Mouse (Mus musculus): ENCODE measurements at regions not wholly inside any gene's neighbourhood (a gene's known extent, or its start where the extent isn't known, plus 50 kb on each side); places are given as distances from the start of the nearest gene placed in this dataset.
"Not testable (repeated sequence)": the region's sequence is repeated elsewhere in the genome, so short reads cannot be mapped to it uniquely, and the experiment has no call there.

GRCm38 (mm10) chr6:7367166-7367565 is 187.5 kb upstream of the Tac1 start:
- no peaks in the 10 kb centered on the region for H3K9me3 ChIP-seq
- no peaks in the 10 kb centered on the region for H3K4me1 ChIP-seq
- H3K27me3 ChIP-seq: no peaks in the 10 kb centered on the region
- no peaks in the 10 kb centered on the region for H3K36me3 ChIP-seq (replicated peaks)
- no peak overlapping the region for H3K9ac ChIP-seq
- H3K4me2 ChIP-seq: no peak overlapping the region
- H3K4me3 ChIP-seq (replicated peaks): no peak overlapping the region
- H3K27ac ChIP-seq: no peak overlapping the region
- 79% methylated on average over 1 of the region's 1 CpGs for WGBS
- ATAC-seq (ENCODE audit: low FRiP score): no peak

- Histone ChIP-seq H3K27me3 (no peaks in the 10 kb centered on the region), H3K4me2 (no peak overlapping the region), H3K27ac (no peak overlapping the region), H3K36me3 (replicated peaks) (no peaks in the 10 kb centered on the region), H3K9me3 (no peaks in the 10 kb centered on the region), H3K4me3 (replicated peaks) (no peak overlapping the region), H3K9ac (no peak overlapping the region), H3K4me1 (peaks cover 5% of the 10 kb centered on the region; the same call in 1 of the 2 replicates)
- ATAC-seq (ENCODE audit: low FRiP score): peak; percentile 67; the same call in 1 of the 2 replicates
- WGBS: 33% methylated on average over 4 of the region's 4 CpGs
These were observed 180.1 kb upstream of the Tac1 start for GRCm38 (mm10) chr6:7374629-7375028.

- peaks cover 5% of the 10 kb centered on the region; the same call in 1 of the 2 replicates for H3K4me1 ChIP-seq
- H3K4me2 ChIP-seq: no peak overlapping the region
- WGBS: 94% methylated on average over 2 of the region's 2 CpGs
- ATAC-seq (ENCODE audit: low FRiP score): no peak
- no peaks in the 10 kb centered on the region for H3K27me3 ChIP-seq
- H3K9me3 ChIP-seq: no peaks in the 10 kb centered on the region
- H3K36me3 ChIP-seq (replicated peaks): no peaks in the 10 kb centered on the region
- H3K4me3 ChIP-seq (replicated peaks): no peak overlapping the region
- H3K9ac ChIP-seq: no peak overlapping the region
- H3K27ac ChIP-seq: no peak overlapping the region
These were observed 178.8 kb upstream of the Tac1 start for GRCm38 (mm10) chr6:7375851-7376250.

GRCm38 (mm10) chr6:7378651-7379050 is 176.0 kb upstream of the Tac1 start:
- peak; percentile 82; the same call in 1 of the 2 replicates for ATAC-seq (ENCODE audit: low FRiP score)
- 52% methylated on average over 5 of the region's 5 CpGs for WGBS
- no peak overlapping the region for H3K4me3 ChIP-seq (replicated peaks)

GRCm38 (mm10) chr6:7424731-7425130 is 129.9 kb upstream of the Tac1 start:
- no peak for ATAC-seq (ENCODE audit: low FRiP score)
- no peaks in the 10 kb centered on the region for H3K36me3 ChIP-seq (replicated peaks)
- H3K9me3 ChIP-seq: no peaks in the 10 kb centered on the region
- no peak overlapping the region for H3K27ac ChIP-seq
- WGBS: 48% methylated on average over 2 of the region's 2 CpGs
- no peaks in the 10 kb centered on the region for H3K4me1 ChIP-seq
- H3K9ac ChIP-seq: no peak overlapping the region
- no peak overlapping the region for H3K4me2 ChIP-seq
- H3K27me3 ChIP-seq: no peaks in the 10 kb centered on the region
- no peak overlapping the region for H3K4me3 ChIP-seq (replicated peaks)

More at GRCm38 (mm10) chr6:7378651-7379050, 176.0 kb upstream of the Tac1 start:
- no peaks in the 10 kb centered on the region for H3K27me3 ChIP-seq
- H3K4me1 ChIP-seq: peaks cover 5% of the 10 kb centered on the region; the same call in 1 of the 2 replicates
- no peak overlapping the region for H3K27ac ChIP-seq
- no peaks in the 10 kb centered on the region for H3K9me3 ChIP-seq
- H3K9ac ChIP-seq: no peak overlapping the region
- H3K4me2 ChIP-seq: no peak overlapping the region
- no peaks in the 10 kb centered on the region for H3K36me3 ChIP-seq (replicated peaks)

GRCm38 (mm10) chr6:7441725-7442124 is 113.0 kb upstream of the Tac1 start:
- WGBS: 47% methylated on average over 3 of the region's 3 CpGs
- H3K4me3 ChIP-seq (replicated peaks): no peak overlapping the region
- ATAC-seq (ENCODE audit: low FRiP score): no peak
- H3K9me3 ChIP-seq: no peaks in the 10 kb centered on the region
- H3K27ac ChIP-seq: no peak overlapping the region
- H3K36me3 ChIP-seq (replicated peaks): no peaks in the 10 kb centered on the region
- H3K9ac ChIP-seq: no peak overlapping the region
- no peaks in the 10 kb centered on the region for H3K27me3 ChIP-seq
- no peak overlapping the region for H3K4me2 ChIP-seq
- no peaks in the 10 kb centered on the region for H3K4me1 ChIP-seq

- H3K4me2 ChIP-seq; H3K4me3 ChIP-seq (replicated peaks); H3K9me3 ChIP-seq; H3K36me3 ChIP-seq (replicated peaks); H3K9ac ChIP-seq; H3K27me3 ChIP-seq; ATAC-seq (ENCODE audit: low FRiP score); H3K27ac ChIP-seq; H3K4me1 ChIP-seq: not testable (repeated sequence)
- WGBS: 52% methylated on average over 3 of the region's 3 CpGs
These were observed 112.4 kb upstream of the Tac1 start for GRCm38 (mm10) chr6:7442286-7442685.

GRCm38 (mm10) chr6:7455881-7456280 is 98.8 kb upstream of the Tac1 start:
- ATAC-seq (ENCODE audit: low FRiP score): no peak
- no peak overlapping the region for H3K4me2 ChIP-seq
- H3K9ac ChIP-seq: no peak overlapping the region
- WGBS: 87% methylated on average over 3 of the region's 3 CpGs
- no peaks in the 10 kb centered on the region for H3K27me3 ChIP-seq
- H3K9me3 ChIP-seq: no peaks in the 10 kb centered on the region
- no peak overlapping the region for H3K4me3 ChIP-seq (replicated peaks)
- no peaks in the 10 kb centered on the region for H3K36me3 ChIP-seq (replicated peaks)
- H3K4me1 ChIP-seq: no peaks in the 10 kb centered on the region
- H3K27ac ChIP-seq: no peak overlapping the region

GRCm38 (mm10) chr6:7463896-7464295 is 90.8 kb upstream of the Tac1 start:
- H3K36me3 ChIP-seq (replicated peaks): no peaks in the 10 kb centered on the region
- 92% methylated on average over 2 of the region's 2 CpGs for WGBS

GRCm38 (mm10) chr6:7464346-7464745 is 90.3 kb upstream of the Tac1 start:
- Histone ChIP-seq H3K4me3 (replicated peaks) (no peak overlapping the region), H3K27ac (no peak overlapping the region), H3K9ac (no peak overlapping the region), H3K36me3 (replicated peaks) (no peaks in the 10 kb centered on the region), H3K4me2 (no peak overlapping the region), H3K9me3 (no peaks in the 10 kb centered on the region), H3K27me3 (no peaks in the 10 kb centered on the region), H3K4me1 (no peaks in the 10 kb centered on the region)
- WGBS: 89% methylated on average over 2 of the region's 2 CpGs
- no peak for ATAC-seq (ENCODE audit: low FRiP score)

More at GRCm38 (mm10) chr6:7463896-7464295, 90.8 kb upstream of the Tac1 start:
- ATAC-seq (ENCODE audit: low FRiP score): no peak
- no peak overlapping the region for H3K27ac ChIP-seq
- H3K9me3 ChIP-seq: no peaks in the 10 kb centered on the region
- no peak overlapping the region for H3K4me3 ChIP-seq (replicated peaks)
- no peak overlapping the region for H3K9ac ChIP-seq
- H3K4me2 ChIP-seq: no peak overlapping the region
- no peaks in the 10 kb centered on the region for H3K4me1 ChIP-seq
- no peaks in the 10 kb centered on the region for H3K27me3 ChIP-seq

GRCm38 (mm10) chr6:7472366-7473026 is 82.2 kb upstream of the Tac1 start:
- Histone ChIP-seq H3K4me3 (replicated peaks) (no peak overlapping the region), H3K27ac (no peak overlapping the region), H3K4me1 (no peaks in the 10 kb centered on the region), H3K4me2 (no peak overlapping the region), H3K36me3 (replicated peaks) (no peaks in the 10 kb centered on the region), H3K27me3 (no peaks in the 10 kb centered on the region), H3K9me3 (no peaks in the 10 kb centered on the region), H3K9ac (no peak overlapping the region)
- no peak for ATAC-seq (ENCODE audit: low FRiP score)
- 72% methylated on average over 7 of the region's 7 CpGs for WGBS

GRCm38 (mm10) chr6:7473730-7474129 is 80.9 kb upstream of the Tac1 start:
- Histone ChIP-seq H3K4me2 (no peak overlapping the region), H3K9ac (no peak overlapping the region), H3K36me3 (replicated peaks) (no peaks in the 10 kb centered on the region), H3K4me1 (no peaks in the 10 kb centered on the region), H3K27ac (no peak overlapping the region), H3K27me3 (no peaks in the 10 kb centered on the region), H3K4me3 (replicated peaks) (no peak overlapping the region), H3K9me3 (no peaks in the 10 kb centered on the region)
- WGBS: 74% methylated on average over 3 of the region's 3 CpGs
- ATAC-seq (ENCODE audit: low FRiP score): no peak

- Histone ChIP-seq H3K27ac (no peak overlapping the region), H3K4me3 (replicated peaks) (no peak overlapping the region), H3K4me1 (no peaks in the 10 kb centered on the region), H3K27me3 (no peaks in the 10 kb centered on the region), H3K36me3 (replicated peaks) (no peaks in the 10 kb centered on the region), H3K9ac (no peak overlapping the region), H3K4me2 (no peak overlapping the region), H3K9me3 (no peaks in the 10 kb centered on the region)
- no peak for ATAC-seq (ENCODE audit: low FRiP score)
- WGBS: 91% methylated on average over 1 of the region's 1 CpGs
These were observed 77.8 kb upstream of the Tac1 start for GRCm38 (mm10) chr6:7476907-7477306.
